Mouse (Mus musculus): ENCODE data around the gene Hnf4a. TPM values are rescaled to one million over a fixed set of nuclear protein-coding genes. Genes with fewer than 3 reads are reported as not detected.

Gene Hnf4a
- polyA plus RNA-seq, 1 experiment = not detected

DNA sequence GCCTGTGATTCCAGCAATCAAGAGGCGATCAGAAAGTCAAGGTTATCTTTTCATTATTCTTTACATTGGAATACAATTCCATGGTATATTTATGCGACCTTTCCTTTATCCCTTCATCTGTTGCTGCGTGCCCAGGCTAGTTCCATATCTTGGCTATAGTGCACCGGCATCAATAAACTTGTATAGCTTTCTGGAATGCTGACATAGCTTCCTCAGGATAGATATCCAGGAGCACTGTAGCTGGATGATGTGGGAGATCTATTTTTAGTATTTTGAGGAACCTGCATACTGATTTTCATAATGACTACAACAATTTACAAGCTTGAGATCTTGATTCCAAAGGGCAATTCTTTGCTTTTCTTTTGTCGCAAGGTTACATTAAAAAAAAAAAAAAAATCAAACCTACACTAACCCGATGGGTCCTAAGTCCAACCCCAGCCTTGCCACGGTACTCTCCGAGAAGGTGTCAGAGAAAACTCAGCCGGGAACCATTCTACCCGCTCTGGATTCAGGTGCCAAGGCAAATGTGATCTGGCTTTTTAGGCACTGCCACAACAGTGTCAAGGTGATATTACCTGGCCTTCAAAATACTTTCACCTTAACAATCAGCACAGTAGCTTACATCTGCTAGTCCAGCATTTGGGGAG is 87.2 kb downstream of the Hnf4a start:
- Histone ChIP-seq H3K4me3 (ENCODE audit: low read depth, low read length) (no peak overlapping the region), H3K9me3 (replicated peaks; ENCODE audit: control insufficient read depth, insufficient read depth, low read length, poor library complexity, severe bottlenecking) (no peaks in the 10 kb centered on the region), H3K9ac (ENCODE audit: low read depth, poor library complexity, severe bottlenecking) (no peak overlapping the region), H3K27ac (ENCODE audit: insufficient read depth, low read length) (no peak overlapping the region), H3K27me3 (ENCODE audit: control insufficient read depth, insufficient read depth, low read length, poor library complexity, severe bottlenecking) (no peaks in the 10 kb centered on the region), H3K36me3 (ENCODE audit: control insufficient read depth, insufficient read depth, low read length, poor library complexity, severe bottlenecking) (no peaks in the 10 kb centered on the region), H3K4me1 (ENCODE audit: control insufficient read depth, insufficient read depth, low read length) (peaks cover 1% of the 10 kb centered on the region)
- no peak for TF ChIP-seq CTCF (IDR thresholded peaks at IDR 0.05; ENCODE audit: low read depth, low read length)
- no peak for TF ChIP-seq EP300 (IDR thresholded peaks at IDR 0.05; ENCODE audit: insufficient read depth, low read depth, low read length)
- TF ChIP-seq POLR2A (IDR thresholded peaks at IDR 0.05; ENCODE audit: insufficient read depth, low read length) = no peak

DNA sequence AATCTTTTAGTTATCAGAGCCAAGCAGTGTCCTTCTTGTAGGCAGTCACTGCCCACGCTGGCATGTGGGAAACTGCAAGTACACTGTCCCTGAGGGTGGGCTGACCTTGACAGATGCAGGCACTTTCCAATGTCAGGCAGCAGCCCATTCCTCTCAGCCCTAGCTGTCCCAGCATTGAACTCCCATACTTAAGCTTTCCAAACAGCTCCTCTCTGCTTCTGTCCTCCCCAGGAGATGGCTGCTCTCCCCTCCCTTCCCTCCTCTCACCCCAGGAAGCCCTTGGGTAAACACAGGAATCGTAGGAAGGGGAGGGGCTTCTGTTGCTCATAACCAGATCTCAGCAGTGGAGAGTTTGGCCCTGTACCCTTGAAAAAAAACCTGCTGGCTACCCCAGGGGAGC is 88.5 kb downstream of the Hnf4a start:
- H3K9me3 ChIP-seq (replicated peaks; ENCODE audit: control insufficient read depth, insufficient read depth, low read length, poor library complexity, severe bottlenecking) = no peaks in the 10 kb centered on the region
- H3K36me3 ChIP-seq (ENCODE audit: control insufficient read depth, insufficient read depth, low read length, poor library complexity, severe bottlenecking) = no peaks in the 10 kb centered on the region
- H3K4me1 ChIP-seq (ENCODE audit: control insufficient read depth, insufficient read depth, low read length) = peaks cover 1% of the 10 kb centered on the region
- H3K27ac ChIP-seq (ENCODE audit: insufficient read depth, low read length) = no peak overlapping the region
- TF ChIP-seq CTCF (IDR thresholded peaks at IDR 0.05; ENCODE audit: low read depth, low read length) (no peak), EP300 (IDR thresholded peaks at IDR 0.05; ENCODE audit: insufficient read depth, low read depth, low read length) (no peak), POLR2A (IDR thresholded peaks at IDR 0.05; ENCODE audit: insufficient read depth, low read length) (no peak)
- no peaks in the 10 kb centered on the region for H3K27me3 ChIP-seq (ENCODE audit: control insufficient read depth, insufficient read depth, low read length, poor library complexity, severe bottlenecking)
- H3K9ac ChIP-seq (ENCODE audit: low read depth, poor library complexity, severe bottlenecking) = no peak overlapping the region
- no peak overlapping the region for H3K4me3 ChIP-seq (ENCODE audit: low read depth, low read length)

DNA sequence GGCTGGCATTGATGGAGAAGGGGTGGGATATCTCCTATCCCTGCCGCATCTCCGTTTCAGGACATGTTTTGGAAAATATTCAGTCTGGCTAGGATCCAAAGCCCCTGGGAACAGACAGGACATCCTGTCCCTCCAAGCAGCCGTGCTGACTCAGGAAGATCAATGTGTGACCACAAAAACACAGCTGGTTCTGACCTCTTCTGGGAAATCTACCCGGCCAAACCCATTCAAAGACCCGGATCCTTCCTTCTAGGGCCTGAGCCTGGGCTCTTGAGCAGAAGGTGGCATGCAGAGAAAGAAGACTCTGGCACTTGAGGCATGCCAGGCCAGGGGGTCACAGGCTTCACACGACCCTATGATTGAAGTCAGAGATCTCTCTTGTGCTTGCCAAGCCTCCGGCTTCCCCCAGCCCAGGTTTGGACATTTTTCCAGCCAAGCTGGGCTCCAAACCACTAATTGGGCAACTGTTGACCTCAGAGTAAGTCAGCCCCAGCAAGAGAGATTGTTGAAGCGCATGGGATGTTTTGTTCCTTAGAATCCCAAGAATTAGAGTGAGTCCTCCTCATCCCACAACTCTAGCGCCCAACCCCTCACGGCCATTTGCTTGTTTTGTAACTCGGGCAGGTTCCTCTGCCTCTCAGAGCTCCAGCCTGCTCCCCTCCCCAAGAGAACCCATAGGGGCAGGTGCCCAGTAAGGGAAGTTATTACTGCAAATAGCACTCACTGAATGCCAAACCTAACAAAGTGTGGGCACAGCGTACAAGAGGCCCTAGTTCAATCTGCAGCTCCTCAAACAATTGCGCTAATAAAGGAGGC is 89.7 kb downstream of the Hnf4a start:
- Histone ChIP-seq H3K9ac (ENCODE audit: low read depth, poor library complexity, severe bottlenecking) (no peak overlapping the region), H3K36me3 (ENCODE audit: control insufficient read depth, insufficient read depth, low read length, poor library complexity, severe bottlenecking) (no peaks in the 10 kb centered on the region), H3K4me1 (ENCODE audit: control insufficient read depth, insufficient read depth, low read length) (peaks cover 1% of the 10 kb centered on the region), H3K4me3 (ENCODE audit: low read depth, low read length) (no peak overlapping the region), H3K27ac (ENCODE audit: insufficient read depth, low read length) (no peak overlapping the region), H3K27me3 (ENCODE audit: control insufficient read depth, insufficient read depth, low read length, poor library complexity, severe bottlenecking) (no peaks in the 10 kb centered on the region), H3K9me3 (replicated peaks; ENCODE audit: control insufficient read depth, insufficient read depth, low read length, poor library complexity, severe bottlenecking) (no peaks in the 10 kb centered on the region)
- TF ChIP-seq EP300 (IDR thresholded peaks at IDR 0.05; ENCODE audit: insufficient read depth, low read depth, low read length) = no peak
- no peak for TF ChIP-seq POLR2A (IDR thresholded peaks at IDR 0.05; ENCODE audit: insufficient read depth, low read length)
- no peak for TF ChIP-seq CTCF (IDR thresholded peaks at IDR 0.05; ENCODE audit: low read depth, low read length)

DNA sequence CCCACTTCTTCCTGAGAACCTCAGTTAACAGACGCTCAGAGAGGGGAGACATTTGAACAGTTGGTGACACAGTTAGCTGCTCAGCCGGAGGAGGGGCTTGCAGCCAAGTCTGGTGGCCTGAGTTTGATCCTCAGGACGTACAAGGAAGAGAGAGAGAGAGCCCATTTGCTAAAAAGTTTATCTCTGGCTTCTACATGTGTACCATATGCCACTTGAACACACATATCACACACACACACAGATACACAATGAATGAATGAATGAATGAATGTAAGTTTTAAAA is 90.2 kb downstream of the Hnf4a start:
- Histone ChIP-seq H3K4me1 (ENCODE audit: control insufficient read depth, insufficient read depth, low read length) (peaks cover 1% of the 10 kb centered on the region), H3K27ac (ENCODE audit: insufficient read depth, low read length) (no peak overlapping the region), H3K36me3 (ENCODE audit: control insufficient read depth, insufficient read depth, low read length, poor library complexity, severe bottlenecking) (no peaks in the 10 kb centered on the region), H3K9ac (ENCODE audit: low read depth, poor library complexity, severe bottlenecking) (no peak overlapping the region), H3K27me3 (ENCODE audit: control insufficient read depth, insufficient read depth, low read length, poor library complexity, severe bottlenecking) (no peaks in the 10 kb centered on the region), H3K4me3 (ENCODE audit: low read depth, low read length) (no peak overlapping the region), H3K9me3 (replicated peaks; ENCODE audit: control insufficient read depth, insufficient read depth, low read length, poor library complexity, severe bottlenecking) (no peaks in the 10 kb centered on the region)
- no peak for TF ChIP-seq EP300 (IDR thresholded peaks at IDR 0.05; ENCODE audit: insufficient read depth, low read depth, low read length)
- TF ChIP-seq CTCF (IDR thresholded peaks at IDR 0.05; ENCODE audit: low read depth, low read length) = no peak
- TF ChIP-seq POLR2A (IDR thresholded peaks at IDR 0.05; ENCODE audit: insufficient read depth, low read length) = no peak

DNA sequence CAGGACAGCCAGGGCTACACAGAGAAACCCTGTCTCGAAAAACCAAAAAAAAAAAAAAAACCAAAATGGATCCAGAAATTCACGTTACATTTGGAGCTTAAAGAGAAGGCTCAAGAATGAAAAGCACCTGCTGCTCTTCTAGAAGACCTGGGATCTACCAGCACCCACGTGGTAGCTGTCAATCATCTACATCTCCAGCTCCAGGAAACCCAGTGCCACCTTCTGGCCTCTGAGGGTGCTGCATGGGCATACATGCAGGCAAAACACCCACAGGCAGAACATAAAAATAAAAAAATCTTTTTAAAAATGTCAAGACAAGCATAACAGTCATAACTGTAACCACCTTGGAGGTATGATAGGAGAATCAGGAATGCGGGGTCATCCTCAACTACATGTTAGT is 91.1 kb downstream of the Hnf4a start:
- no peak overlapping the region for H3K9ac ChIP-seq (ENCODE audit: low read depth, poor library complexity, severe bottlenecking)
- no peak overlapping the region for H3K4me3 ChIP-seq (ENCODE audit: low read depth, low read length)
- H3K4me1 ChIP-seq (ENCODE audit: control insufficient read depth, insufficient read depth, low read length) = peaks cover 1% of the 10 kb centered on the region
- no peaks in the 10 kb centered on the region for H3K9me3 ChIP-seq (replicated peaks; ENCODE audit: control insufficient read depth, insufficient read depth, low read length, poor library complexity, severe bottlenecking)
- no peaks in the 10 kb centered on the region for H3K27me3 ChIP-seq (ENCODE audit: control insufficient read depth, insufficient read depth, low read length, poor library complexity, severe bottlenecking)
- H3K36me3 ChIP-seq (ENCODE audit: control insufficient read depth, insufficient read depth, low read length, poor library complexity, severe bottlenecking) = no peaks in the 10 kb centered on the region
- TF ChIP-seq CTCF (IDR thresholded peaks at IDR 0.05; ENCODE audit: low read depth, low read length) = peak; percentile 44
- TF ChIP-seq EP300 (IDR thresholded peaks at IDR 0.05; ENCODE audit: insufficient read depth, low read depth, low read length) = no peak
- no peak overlapping the region for H3K27ac ChIP-seq (ENCODE audit: insufficient read depth, low read length)

DNA sequence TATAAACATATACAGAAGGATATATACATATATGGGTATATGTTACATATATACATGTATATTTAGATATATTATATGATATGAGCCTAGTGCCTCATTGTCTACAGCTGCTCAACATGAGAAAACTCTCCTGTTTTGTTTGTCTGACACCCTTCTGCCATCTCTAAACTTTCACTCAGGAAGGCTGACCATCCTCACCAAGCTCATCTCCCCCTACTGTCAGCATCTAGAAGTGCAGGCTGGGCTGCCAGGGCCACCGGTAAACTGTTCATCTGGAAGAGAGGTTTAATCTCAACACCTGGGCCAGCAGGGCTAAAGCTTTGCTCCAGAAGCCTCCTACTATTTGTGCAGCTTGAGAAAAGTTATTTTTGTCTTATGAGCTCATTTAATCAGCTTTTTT is 92.6 kb downstream of the Hnf4a start:
- H3K36me3 ChIP-seq (ENCODE audit: control insufficient read depth, insufficient read depth, low read length, poor library complexity, severe bottlenecking) = no peaks in the 10 kb centered on the region
- H3K9me3 ChIP-seq (replicated peaks; ENCODE audit: control insufficient read depth, insufficient read depth, low read length, poor library complexity, severe bottlenecking) = no peaks in the 10 kb centered on the region
- peaks cover 1% of the 10 kb centered on the region for H3K4me1 ChIP-seq (ENCODE audit: control insufficient read depth, insufficient read depth, low read length)
- no peaks in the 10 kb centered on the region for H3K27me3 ChIP-seq (ENCODE audit: control insufficient read depth, insufficient read depth, low read length, poor library complexity, severe bottlenecking)
- H3K9ac ChIP-seq (ENCODE audit: low read depth, poor library complexity, severe bottlenecking) = no peak overlapping the region
- TF ChIP-seq POLR2A (IDR thresholded peaks at IDR 0.05; ENCODE audit: insufficient read depth, low read length) (no peak), CTCF (IDR thresholded peaks at IDR 0.05; ENCODE audit: low read depth, low read length) (peak; percentile 73), EP300 (IDR thresholded peaks at IDR 0.05; ENCODE audit: insufficient read depth, low read depth, low read length) (no peak)
- H3K4me3 ChIP-seq (ENCODE audit: low read depth, low read length) = no peak overlapping the region
- no peak overlapping the region for H3K27ac ChIP-seq (ENCODE audit: insufficient read depth, low read length)

Data from ES-Bruce4 (cell line).